Mouse (Mus musculus) ES-E14 (cell line): ENCODE measurements around the gene Rnf167.

ENCODE experiments used
- CHD2 ChIP-seq: IDR thresholded peaks from 2 replicates; pipeline ENCODE4 v1.6.1; 2014; ENCODE audit warnings: mild to moderate bottlenecking, low read depth, low read length, inconsistent platforms
- HCFC1 ChIP-seq: IDR thresholded peaks from 2 replicates; pipeline ENCODE4 v1.6.1; 2012; ENCODE audit warnings: low read length, inconsistent platforms, borderline replicate concordance; ENCODE audit not compliant: insufficient read depth

DNA sequence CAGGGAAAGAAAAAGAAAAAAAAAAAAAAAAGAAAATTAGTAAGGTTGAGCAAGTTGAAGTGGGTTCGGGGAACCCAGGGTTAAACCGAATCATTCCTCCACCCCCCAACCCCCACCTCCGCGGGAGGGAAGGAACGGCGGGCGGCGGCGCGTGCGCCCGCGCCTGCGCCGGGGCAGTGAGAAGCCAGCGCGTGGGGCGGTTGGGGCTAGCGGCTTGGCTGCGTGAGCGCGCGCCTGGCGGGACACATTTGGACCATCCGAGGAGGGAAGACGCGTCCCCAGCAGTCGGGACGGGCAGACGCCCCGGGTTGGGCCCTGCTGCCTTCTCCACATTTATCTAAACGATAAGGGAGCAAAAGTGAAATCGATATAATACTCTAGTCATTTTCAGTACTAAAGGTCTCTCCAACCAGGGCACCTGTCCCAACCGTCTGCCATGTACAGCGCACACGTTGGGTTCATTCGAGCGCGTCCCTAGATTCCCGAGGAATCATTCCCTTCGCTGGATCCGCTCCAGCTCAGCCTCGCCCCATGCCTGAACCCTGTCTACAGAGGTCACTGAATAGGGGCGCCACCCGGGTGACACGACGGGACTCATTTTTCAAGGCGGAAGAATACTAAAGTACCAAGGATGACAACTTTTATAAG, 8.0 kb downstream of the Rnf167 start:
- TF ChIP-seq HCFC1 (no peak), CHD2 (peak; percentile 49; the same call in 1 of the 2 replicates)
